Mouse (Mus musculus) heart, adult 2 months (tissue): Measurements from ENCODE around the gene Thsd7a. TPM values are rescaled to one million over a fixed set of nuclear protein-coding genes. Genes with fewer than 3 reads are reported as not detected.

ENCODE experiments used
- DNase-seq, 2 experiments: peaks; one replicate each; pipeline ENCODE4 v3.0.0; 2021
- H3K27ac ChIP-seq: fragments of 200-600 bp; 2 replicates; pipeline ENCODE4 v1.8.1; 2022
- H3K27me3 ChIP-seq: fragments of 200-500 bp; 2 replicates; pipeline ENCODE4 v1.6.1; 2012; ENCODE audit warnings: mild to moderate bottlenecking, low read length, inconsistent platforms, mixed read lengths; ENCODE audit not compliant: control insufficient read depth, insufficient read depth
- H3K36me3 ChIP-seq: fragments of 200-500 bp; 2 replicates; pipeline ENCODE4 v1.6.1; 2012; ENCODE audit warnings: low read length, inconsistent platforms; ENCODE audit not compliant: control insufficient read depth, insufficient read depth
- H3K4me1 ChIP-seq: fragments of 200-500 bp; 2 replicates; pipeline ENCODE4 v1.6.1; 2011; ENCODE audit warnings: low read length; ENCODE audit not compliant: control insufficient read depth, insufficient read depth
- H3K4me3 ChIP-seq: fragments of 200-600 bp; 2 replicates; pipeline ENCODE4 v1.8.1; 2022
- H3K79me2 ChIP-seq: fragments of 200-500 bp; replicated peaks from 2 replicates; pipeline ENCODE4 v1.6.1; 2012; ENCODE audit warnings: mild to moderate bottlenecking, inconsistent platforms, low read length, moderate library complexity, mixed read lengths; ENCODE audit not compliant: control insufficient read depth, insufficient read depth
- H3K9ac ChIP-seq: fragments of 200-500 bp; 2 replicates; pipeline ENCODE4 v1.6.1; 2012; ENCODE audit warnings: low read depth, mild to moderate bottlenecking, control low read depth, inconsistent platforms, low read length, mixed read lengths
- CTCF ChIP-seq: fragments of 200-600 bp; IDR thresholded peaks from 2 replicates; pipeline ENCODE4 v1.8.1; 2022; ENCODE audit warnings: antibody characterized with exemption, mild to moderate bottlenecking, moderate library complexity
- EP300 ChIP-seq: fragments of 200-500 bp; IDR thresholded peaks from 2 replicates; pipeline ENCODE4 v1.6.1; 2011; ENCODE audit warnings: low read depth, low read length, control low read depth; ENCODE audit not compliant: insufficient read depth
- POLR2A ChIP-seq: fragments of 200-500 bp; IDR thresholded peaks from 2 replicates; pipeline ENCODE4 v1.6.1; 2011; ENCODE audit warnings: mild to moderate bottlenecking, low read depth, low read length, control low read depth; ENCODE audit not compliant: insufficient read depth
- WGBS: fragments of 180-500 bp; shearing (Covaris S2); methylation state at CpG from one replicate; pipeline ENCODE4 v1.1.7; 2018; 5-methylcytosine and 5-hydroxymethylcytosine counted together
- intact Hi-C: fragments of 180-260 bp; cut with DNase I; formaldehyde crosslinking; loops from one replicate; pipeline ENCODE4 v1.15.1; 2025
- polyA plus RNA-seq: library from polyadenylated mRNA; depleted of rRNA; stranded (reverse); fragments of >200 nt; gene quantifications from 2 replicates; pipeline ENCODE4 v1.2.3, GENCODE M21; 2012
- total RNA-seq, 2 experiments: library from RNA; stranded (reverse); gene quantifications; 2 replicates each; pipeline ENCODE4 v1.2.3; 2021

Gene Thsd7a
- total and polyA plus RNA-seq, 3 experiments: 1.8 to 13.9 (median 9.4) TPM

DNA sequence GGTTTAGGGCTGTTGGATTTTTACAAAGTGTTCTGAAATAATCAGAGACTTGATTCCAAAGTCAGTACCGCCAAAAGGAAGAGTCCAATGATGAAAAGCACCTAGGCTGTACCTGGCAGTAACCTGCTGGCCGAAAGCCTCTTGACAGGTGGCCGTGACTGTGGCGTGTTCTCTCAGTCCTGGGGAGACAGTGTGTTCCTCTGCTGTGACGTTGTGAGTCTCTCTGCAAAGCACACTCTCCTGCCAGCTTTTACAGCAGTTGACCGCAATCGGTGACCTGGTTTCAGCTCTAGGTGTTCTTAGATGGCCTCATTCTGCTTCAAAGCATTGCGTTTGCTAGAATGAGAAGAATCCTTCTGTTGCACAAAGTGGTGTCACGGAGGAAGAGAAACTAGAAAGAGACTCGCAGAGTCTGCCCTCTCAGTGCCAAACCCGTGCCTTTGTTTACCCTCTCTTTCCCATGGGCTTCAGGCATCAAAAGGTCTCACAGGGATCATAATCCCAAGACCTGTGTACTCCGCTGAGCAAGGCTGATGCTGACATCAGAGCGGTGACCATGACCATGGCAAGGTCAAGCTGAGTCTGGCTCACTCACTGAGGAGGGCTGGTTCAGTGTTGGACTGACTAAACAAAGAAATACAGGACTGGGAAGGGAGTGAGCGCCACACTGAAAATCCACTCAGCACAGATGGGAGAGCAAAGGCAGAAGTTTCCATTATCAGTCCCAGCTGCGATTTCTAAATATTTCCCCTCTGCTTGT, 486.4 kb downstream of the Thsd7a start:
- TF ChIP-seq CTCF (no peak), POLR2A (no peak), EP300 (no peak)
- Histone ChIP-seq H3K36me3 (no peaks in the 10 kb centered on the region), H3K4me1 (no peaks in the 10 kb centered on the region), H3K79me2 (no peaks in the 10 kb centered on the region), H3K27ac (no peak overlapping the region), H3K27me3 (no peaks in the 10 kb centered on the region), H3K9ac (no peak overlapping the region), H3K4me3 (no peak overlapping the region)
- intact Hi-C loops: no loop called here
- DNase-seq: no peak
- WGBS: 75% methylated on average over 15 of the region's 15 CpGs
